Mouse (Mus musculus) thymus, postnatal 10 days (tissue): ENCODE results near the gene Nabp1.
"Not testable (repeated sequence)": the region's sequence is repeated elsewhere in the genome, so short reads cannot be mapped to it uniquely, and the experiment has no call there.

ENCODE experiments used
- DNase-seq, 2 experiments: peaks; one replicate each; pipeline ENCODE4 v3.0.0; 2021; ENCODE audit warnings: low spot score in 2 of 2

The Nabp1 gene

GRCm38 (mm10) chr1:51493592-51494307, 15.5 kb upstream of the Nabp1 start:
- DNase-seq = no peak

GRCm38 (mm10) chr1:51486291-51486690, 8.1 kb upstream of the Nabp1 start:
- DNase-seq = no peak

GRCm38 (mm10) chr1:51480386-51480785, 2.2 kb upstream of the Nabp1 start:
- DNase-seq = peak in 1 of 2 experiments; percentile 16

- DNase-seq = no peak
These were observed 1.5 kb upstream of the Nabp1 start for GRCm38 (mm10) chr1:51479691-51480090.

GRCm38 (mm10) chr1:51479027-51479329, 753 bp upstream of the Nabp1 start:
- no peak for DNase-seq

- peak; percentile 44 to 56 for DNase-seq
These were observed 556 bp downstream of the Nabp1 start for GRCm38 (mm10) chr1:51477656-51478081.

GRCm38 (mm10) chr1:51476405-51476804, 1.8 kb downstream of the Nabp1 start:
- no peak for DNase-seq

- DNase-seq = no peak
These were observed 10.1 kb downstream of the Nabp1 start for GRCm38 (mm10) chr1:51468077-51468476.

- DNase-seq = no peak
These were observed 11.0 kb downstream of the Nabp1 start for GRCm38 (mm10) chr1:51467181-51467580.

GRCm38 (mm10) chr1:51466385-51466784, 11.8 kb downstream of the Nabp1 start:
- DNase-seq = peak in 1 of 2 experiments; percentile 22

- DNase-seq = no peak
These were observed 12.9 kb downstream of the Nabp1 start for GRCm38 (mm10) chr1:51465285-51465684.

- no peak for DNase-seq
These were observed 15.2 kb downstream of the Nabp1 start for GRCm38 (mm10) chr1:51463038-51463437.

GRCm38 (mm10) chr1:51458731-51459450, 19.3 kb downstream of the Nabp1 start:
- DNase-seq = peak; percentile 55 to 97

- DNase-seq = no peak
These were observed 20.1 kb downstream of the Nabp1 start for GRCm38 (mm10) chr1:51458089-51458488.

GRCm38 (mm10) chr1:51457249-51457648, 21.0 kb downstream of the Nabp1 start:
- no peak for DNase-seq

GRCm38 (mm10) chr1:51448789-51449188, 29.4 kb downstream of the Nabp1 start:
- no peak for DNase-seq

- DNase-seq = no peak
These were observed 32.3 kb downstream of the Nabp1 start for GRCm38 (mm10) chr1:51445854-51446460.

- no peak for DNase-seq
These were observed 32.9 kb downstream of the Nabp1 start for GRCm38 (mm10) chr1:51445161-51445853.

GRCm38 (mm10) chr1:51429775-51430174, 48.5 kb downstream of the Nabp1 start:
- no peak for DNase-seq

- DNase-seq = no peak
These were observed 51.9 kb downstream of the Nabp1 start for GRCm38 (mm10) chr1:51426298-51426697.

- DNase-seq = not testable (repeated sequence)
These were observed 57.2 kb downstream of the Nabp1 start for GRCm38 (mm10) chr1:51421029-51421428.

- DNase-seq = no peak
These were observed 59.5 kb downstream of the Nabp1 start for GRCm38 (mm10) chr1:51418753-51419152.
